Mouse (Mus musculus) gastrocnemius, postnatal 14 days (tissue): ENCODE measurements around the gene 3100002H09Rik. TPM values are rescaled to one million over a fixed set of nuclear protein-coding genes. Genes with fewer than 3 reads are reported as not detected.

ENCODE experiments used
- DNase-seq: peaks from one replicate; pipeline ENCODE4 v3.0.0; 2021; ENCODE audit warnings: mixed read lengths
- intact Hi-C: fragments of 180-260 bp; cut with DNase I; formaldehyde crosslinking; loops from one replicate; pipeline ENCODE4 v1.15.1; 2025; ENCODE audit warnings: low total_unique reads
- long read RNA-seq, 2 experiments: library from polyadenylated mRNA; stranded (forward); transcript quantifications; one replicate each; pipeline ENCODE4 v2.0.0; 2021
- total RNA-seq, 2 experiments: library from RNA; stranded (reverse); gene quantifications; 2 replicates each; pipeline ENCODE4 v1.2.3; 2021

3100002H09Rik gene
- total RNA-seq: not detected
- long read RNA-seq, experiment 1: 0 reads
- long read RNA-seq, experiment 2: 0 reads

DNA sequence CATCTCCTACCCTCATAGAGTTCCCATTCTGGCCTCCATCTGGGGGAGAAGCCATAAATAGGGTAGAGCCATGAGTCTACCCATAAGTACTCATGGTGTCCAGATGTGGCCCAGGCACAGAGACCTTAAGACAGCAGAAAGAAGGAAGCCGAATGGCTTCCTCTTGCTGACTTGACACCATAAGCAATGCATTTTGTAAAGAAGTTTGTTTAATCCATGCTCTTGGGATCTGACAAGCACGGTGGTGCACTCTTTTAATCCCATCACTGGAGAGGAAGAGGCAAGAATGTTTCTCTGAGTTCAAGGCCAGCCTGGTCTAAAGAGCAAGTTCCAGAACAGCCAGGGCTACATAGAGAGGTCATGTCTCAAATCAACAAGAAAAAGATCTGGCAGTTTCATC is at the start of gene 3100002H09Rik:
TSS of gene 3100002H09Rik (minus strand) at position 101 of the 400 bp plus-strand sequence.
- intact Hi-C loops: no loop called here
- no peak for DNase-seq

DNA sequence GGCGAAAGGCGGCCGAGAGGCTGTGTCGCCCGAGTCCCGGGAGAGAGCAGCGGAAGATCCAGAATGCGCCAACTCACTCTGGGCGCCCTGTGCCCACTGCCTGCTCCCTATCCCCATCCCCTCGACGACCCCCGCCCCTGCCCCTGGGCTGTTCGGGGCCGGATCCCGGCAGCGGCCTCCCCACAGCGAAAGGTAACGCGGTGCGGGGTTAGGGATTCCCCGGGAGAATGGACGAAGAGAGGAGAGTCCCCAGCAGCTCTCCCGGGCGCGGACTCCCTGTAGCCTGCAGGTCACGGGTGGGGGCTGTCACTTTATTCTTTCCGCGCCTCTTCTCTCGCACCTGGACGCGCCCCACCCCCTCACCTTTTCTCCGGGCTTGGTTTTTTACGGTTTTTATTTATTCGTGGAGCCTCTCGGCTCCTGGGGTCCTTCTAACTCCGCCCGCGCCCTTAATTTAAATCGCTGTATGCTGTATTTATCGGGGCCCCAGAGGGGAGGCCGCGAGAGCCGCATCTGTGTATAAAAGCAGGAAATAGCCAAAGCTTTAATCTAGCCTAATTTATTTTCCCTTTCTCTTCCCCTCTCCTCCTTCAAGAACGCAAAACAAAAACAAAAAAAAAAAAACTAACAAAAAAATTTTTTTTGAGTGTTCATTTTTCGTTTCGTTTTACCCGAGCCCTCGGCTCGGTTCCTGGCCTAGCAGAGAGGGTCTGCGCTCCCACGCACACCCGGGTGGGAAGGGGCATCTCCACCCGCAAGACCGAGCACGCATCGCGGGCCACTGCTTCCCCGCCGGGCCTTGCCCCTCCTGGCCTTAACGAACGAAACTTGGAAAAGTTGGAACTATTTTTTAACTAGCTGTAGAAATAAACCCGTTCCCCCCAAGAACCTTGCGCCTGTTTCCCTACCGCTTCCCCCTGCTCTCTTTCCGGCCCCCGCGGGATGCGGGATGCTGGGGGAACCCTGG is 48.9 kb upstream of the 3100002H09Rik start:
- DNase-seq: no peak
- intact Hi-C loops: loop anchor here (10.0 kb wide), 1 partner anchor 705 kb away; no protein-coding TSS in a partner anchor

DNA sequence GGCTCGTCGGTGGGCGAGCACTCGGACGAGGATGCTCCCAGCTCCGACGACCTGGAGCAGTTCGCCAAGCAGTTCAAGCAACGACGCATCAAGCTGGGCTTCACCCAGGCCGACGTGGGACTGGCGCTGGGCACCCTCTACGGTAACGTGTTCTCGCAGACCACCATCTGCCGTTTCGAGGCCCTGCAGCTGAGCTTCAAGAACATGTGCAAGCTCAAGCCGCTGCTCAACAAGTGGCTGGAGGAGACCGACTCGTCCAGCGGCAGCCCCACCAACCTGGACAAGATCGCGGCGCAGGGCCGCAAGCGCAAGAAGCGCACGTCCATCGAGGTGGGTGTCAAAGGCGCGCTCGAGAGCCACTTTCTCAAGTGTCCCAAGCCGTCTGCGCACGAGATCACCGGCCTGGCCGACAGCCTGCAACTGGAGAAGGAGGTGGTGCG is 47.8 kb upstream of the 3100002H09Rik start:
- intact Hi-C loops: no loop called here
- DNase-seq: no peak

DNA sequence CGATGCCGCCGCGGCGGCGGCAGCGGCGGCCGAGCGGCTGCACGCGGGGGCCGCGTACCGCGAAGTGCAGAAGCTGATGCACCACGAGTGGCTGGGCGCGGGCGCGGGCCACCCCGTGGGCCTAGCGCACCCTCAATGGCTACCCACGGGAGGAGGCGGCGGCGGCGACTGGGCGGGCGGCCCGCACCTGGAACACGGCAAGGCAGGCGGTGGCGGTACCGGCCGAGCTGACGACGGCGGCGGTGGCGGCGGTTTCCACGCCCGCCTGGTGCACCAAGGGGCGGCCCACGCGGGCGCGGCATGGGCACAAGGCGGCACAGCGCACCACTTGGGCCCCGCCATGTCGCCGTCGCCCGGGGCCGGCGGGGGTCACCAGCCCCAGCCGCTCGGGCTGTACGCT is 47.2 kb upstream of the 3100002H09Rik start:
- intact Hi-C loops: no loop called here
- peak; percentile 24 for DNase-seq

DNA sequence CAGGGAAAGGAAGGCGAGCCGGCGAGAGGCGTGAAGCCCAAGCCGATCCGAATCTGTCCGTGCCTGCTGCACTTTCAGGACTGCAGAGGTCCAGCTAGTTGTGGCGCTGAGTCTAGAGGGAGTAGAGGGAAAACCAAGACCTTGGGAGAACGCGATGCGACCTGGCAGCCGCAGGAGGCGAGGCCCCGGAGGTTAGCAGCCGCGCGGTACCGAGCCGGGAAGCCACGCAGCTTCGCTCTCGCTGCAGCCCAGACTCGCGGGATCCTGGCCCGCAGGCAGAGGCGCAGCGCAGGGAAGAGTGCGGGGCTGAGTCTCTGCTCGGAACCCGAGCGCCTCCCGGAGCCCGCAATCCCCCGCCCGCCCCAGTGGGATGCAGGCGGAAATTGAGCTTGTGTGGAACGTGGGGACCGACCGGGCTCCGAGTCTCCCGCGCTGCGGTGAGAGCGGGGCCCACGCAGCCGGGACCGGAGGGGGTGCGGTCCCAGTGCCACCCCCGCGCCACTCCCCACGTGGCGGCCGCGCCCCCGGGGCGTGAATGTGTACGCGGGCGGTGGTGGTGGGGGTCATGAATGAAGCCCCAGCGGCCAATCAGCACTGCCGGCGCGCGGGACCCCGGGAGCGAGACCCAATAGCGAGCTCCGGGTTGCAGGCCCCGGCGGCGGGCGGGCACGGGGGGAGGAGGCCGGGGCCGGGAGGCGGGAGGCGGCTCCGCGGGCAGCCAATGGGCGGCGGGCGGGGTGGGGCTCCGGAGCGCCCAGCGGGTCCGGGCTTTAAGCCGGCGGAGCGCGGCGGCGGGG is 46.4 kb upstream of the 3100002H09Rik start:
- peak; percentile 85 for DNase-seq
- intact Hi-C loops: no loop called here

DNA sequence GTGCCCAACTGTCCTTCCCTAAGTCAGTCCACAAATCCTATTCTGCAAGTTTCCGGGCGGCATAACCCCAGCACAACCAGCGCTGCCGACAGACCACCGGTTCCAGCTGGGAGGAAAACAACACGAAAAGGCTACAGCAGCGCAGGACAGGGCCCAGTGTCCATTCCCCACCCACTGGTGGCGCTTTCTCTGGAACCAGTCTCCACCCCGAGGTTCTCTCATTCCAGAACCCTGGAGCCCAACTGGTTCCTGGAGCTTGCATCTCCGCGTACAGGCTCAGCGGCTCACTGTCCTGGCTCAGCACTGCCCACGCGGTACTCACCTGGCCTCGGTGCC is 45.9 kb upstream of the 3100002H09Rik start, which contains the start of gene Pou3f1:
TSS of gene Pou3f1 (plus strand) at position 290 of the 336 bp plus-strand sequence.
- intact Hi-C loops: no loop called here
- DNase-seq: no peak

DNA sequence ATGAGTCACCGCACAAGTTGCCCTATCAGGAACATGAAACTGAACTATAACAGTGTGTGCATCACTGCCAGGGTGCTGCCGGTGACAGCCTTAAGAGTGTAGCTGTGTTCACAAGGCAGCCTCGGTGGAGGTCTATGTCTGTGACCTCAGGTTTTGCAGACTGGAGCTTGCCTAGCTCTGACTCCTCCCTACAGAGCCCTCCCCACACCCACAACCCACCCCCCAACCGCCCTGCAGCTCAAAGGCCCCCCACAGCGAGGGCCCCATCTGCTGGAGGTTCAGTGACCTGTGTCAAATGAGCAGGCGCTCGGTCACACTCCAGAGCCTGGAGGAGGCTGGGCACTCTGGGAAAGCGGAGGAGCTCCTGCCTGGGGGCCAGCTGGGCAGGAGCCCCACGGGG is 42.3 kb upstream of the 3100002H09Rik start:
- intact Hi-C loops: no loop called here
- no peak for DNase-seq

DNA sequence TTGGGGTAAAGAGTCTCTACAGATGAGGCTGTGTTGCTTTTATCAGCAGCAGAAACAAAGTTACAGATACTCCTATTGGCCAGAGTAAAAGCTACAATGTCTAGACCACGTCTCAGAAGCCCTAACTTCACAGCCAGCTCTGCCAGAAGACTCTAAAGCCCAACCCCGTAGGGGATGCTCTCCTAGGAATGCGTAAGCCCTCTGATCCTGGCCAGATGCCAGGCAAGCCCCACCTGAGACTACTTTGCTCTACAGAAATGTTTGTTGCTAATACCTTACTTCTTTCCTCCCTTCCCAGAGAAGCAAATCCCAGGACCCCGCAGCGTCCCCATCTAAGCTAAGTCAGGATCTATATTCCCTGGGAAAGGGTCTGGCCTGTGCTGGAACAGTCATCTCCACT is 37.3 kb upstream of the 3100002H09Rik start:
- intact Hi-C loops: no loop called here
- no peak for DNase-seq

DNA sequence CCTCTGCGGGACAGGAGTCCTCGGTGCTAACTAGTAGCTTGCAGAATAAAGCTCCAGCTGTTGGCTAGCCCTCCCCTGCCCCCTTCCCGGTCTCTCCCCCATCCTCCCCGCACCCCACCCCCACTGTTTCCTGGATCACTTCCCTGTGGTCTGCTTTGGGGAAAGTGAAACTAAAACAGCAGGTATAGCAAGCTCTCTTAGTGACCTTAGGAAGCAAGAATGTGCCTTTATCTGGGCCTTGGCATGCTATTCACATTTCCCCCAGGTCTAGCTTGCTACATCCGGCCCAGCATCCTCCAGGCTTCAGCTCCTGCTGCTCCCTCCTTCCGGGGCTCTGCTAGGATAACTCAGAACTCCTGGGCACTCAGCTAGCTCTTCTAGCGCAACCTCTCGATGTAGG is 36.0 kb upstream of the 3100002H09Rik start:
- intact Hi-C loops: no loop called here
- DNase-seq: no peak

DNA sequence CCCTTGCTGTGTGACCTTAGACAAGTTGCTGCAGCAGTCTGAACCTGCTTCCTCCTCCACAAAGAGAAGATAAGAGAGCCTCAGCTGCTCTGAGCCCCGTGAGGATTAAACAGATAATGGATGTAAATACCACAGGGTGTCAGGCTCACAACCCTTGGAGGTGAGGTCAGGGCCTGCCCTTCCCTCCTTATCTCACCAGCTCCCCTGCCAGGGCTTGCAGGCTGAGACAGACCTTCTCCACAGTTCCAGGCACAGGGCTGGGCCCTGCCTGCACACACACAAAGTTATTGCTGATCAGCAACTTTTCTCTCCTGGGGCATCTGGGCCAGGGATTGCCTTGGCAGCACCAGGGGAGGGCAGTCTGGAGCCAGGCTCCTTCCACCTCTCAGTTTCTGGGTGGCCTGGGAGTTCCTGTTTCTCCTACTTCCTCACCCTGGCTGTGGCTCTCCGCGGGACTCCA is 34.4 kb upstream of the 3100002H09Rik start:
- intact Hi-C loops: no loop called here
- DNase-seq: no peak

DNA sequence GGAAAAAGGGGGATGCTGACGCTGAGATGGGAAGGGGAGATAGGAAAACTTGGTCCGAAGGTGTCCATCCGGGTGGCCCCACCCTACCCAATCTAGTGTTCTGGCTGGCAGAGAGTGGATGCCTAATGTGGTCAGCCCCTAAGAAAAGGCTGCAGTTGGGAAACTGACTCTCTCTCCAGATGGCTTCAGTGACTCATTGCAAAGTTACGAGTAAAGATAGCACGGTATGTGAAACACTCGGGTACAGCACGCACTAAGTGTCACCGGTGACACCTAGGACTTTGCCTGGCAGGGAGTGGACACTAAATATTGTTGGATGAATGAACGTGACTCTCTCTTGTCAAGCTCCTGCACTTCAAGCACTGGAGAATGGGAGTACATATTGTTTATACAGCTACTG is 33.3 kb upstream of the 3100002H09Rik start:
- DNase-seq: no peak
- intact Hi-C loops: no loop called here

DNA sequence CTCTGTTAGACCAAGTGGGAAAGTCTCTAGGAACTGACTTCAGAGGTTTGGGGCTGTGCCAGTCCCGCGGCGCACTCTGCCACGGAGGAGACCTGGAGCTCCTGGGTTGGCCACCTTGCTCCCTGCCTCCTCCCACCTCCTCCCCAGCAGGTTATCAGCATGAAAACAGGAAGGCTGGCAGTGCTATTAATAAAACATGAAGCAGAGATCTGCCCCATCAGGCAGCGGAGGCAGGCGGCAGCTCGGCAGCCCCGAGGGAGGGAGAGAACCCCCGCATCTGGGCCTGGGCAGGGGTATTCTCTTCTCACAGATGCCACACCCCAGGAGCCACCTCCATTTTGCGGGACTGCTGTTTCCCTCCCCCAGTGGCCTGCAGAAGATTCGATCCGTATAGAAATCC is 29.1 kb upstream of the 3100002H09Rik start:
- DNase-seq: no peak
- intact Hi-C loops: no loop called here

DNA sequence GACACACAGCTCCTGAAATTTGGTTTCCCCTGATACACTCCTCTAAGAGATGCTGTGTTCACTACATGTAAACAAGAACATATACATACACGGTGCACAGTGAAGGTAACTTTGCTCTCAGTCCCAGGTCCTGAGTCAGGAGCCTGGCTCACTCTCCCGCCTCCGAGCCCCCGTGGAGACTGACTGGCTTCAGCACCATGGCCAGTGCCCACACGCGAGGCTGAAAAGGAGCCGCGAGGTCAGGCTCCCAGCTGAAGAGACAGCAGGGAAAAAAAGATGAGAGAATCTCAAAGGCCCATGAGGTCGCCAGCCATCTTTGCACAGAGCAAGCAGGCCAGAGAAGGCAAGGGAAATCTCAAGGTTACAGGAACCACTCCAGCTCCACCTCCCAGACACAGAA is 22.7 kb upstream of the 3100002H09Rik start:
- peak; percentile 43 for DNase-seq
- intact Hi-C loops: no loop called here

DNA sequence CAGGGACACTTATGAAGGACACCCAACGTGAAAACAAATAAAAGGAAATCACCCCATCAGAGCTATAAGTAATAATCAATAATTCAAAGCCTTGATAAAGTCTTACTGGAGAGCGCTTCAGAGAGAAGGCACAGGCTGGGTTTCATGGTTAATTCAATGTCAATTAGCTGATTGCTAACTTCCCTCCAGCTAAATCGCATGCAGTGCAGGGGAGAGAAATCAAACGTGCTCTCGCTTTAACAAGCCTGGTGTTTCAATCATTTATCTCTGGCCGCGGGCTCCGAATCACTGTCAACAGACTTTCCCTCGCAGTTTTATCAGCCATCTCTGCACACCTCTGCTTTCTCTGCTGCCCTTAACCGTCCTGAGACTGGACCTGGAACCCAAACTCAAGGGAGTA is 22.3 kb upstream of the 3100002H09Rik start:
- no peak for DNase-seq
- intact Hi-C loops: no loop called here

DNA sequence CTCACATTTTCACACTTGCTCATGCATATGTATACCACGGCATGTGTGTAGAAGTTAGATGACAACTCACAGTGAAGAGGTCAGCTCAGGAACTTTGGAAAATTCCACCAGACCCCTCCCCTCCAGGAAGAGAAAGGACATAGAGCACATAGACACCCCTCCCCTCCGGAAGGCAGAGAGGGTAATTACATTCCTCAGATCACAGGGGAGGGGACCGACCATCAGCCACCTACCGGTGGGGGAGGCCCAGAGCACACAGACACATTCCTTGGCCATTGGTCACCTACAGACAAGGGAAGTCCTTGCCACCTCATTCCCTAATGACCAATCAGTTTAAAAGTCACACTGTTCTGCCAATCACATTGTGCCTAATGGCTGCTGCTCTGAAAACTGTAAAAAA is 20.9 kb upstream of the 3100002H09Rik start:
- intact Hi-C loops: no loop called here
- DNase-seq: no peak

DNA sequence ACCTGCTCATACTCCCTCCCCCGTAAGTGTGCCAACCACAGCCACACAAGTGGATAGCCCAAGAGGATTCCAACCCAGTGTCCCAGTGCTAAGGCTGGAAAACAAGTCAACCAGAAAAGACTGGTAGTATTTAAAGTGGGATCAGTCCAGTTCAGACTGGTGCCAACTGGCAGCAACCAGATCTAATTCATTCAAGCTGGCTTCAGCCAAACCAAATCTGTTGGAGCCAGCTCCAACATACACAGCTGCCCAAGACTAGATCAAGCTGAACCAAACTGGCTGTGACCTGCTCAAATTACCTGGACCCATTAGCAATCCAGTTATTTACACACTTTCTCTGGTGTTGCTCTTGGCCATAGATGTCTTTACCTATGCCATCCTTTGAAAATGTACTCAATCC is 16.2 kb upstream of the 3100002H09Rik start:
- no peak for DNase-seq
- intact Hi-C loops: no loop called here

DNA sequence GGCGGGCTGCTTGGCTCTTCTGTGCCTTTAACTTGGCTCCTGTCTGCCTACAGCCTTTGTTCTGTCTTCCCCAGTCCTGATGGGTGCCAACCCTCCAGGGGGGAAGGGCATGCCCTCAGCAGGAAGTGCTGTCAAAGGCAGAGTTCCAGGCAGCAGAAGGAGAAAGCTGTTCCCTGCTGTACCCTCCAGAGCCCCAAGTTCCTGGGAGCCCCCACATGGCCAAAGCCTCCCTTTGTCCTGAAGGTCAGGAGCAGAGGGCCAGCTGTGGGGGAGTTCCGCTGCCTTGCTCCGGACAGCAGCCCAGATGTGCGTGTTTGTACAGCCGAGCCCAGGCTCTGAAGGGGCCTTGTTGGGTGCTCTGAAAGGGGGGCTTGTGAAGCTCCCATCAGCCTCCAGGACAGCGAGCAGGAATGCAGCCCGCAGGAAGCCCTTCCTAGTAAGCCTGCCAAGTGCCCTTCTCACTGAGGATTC is 13.5 kb upstream of the 3100002H09Rik start:
- intact Hi-C loops: no loop called here
- no peak for DNase-seq

DNA sequence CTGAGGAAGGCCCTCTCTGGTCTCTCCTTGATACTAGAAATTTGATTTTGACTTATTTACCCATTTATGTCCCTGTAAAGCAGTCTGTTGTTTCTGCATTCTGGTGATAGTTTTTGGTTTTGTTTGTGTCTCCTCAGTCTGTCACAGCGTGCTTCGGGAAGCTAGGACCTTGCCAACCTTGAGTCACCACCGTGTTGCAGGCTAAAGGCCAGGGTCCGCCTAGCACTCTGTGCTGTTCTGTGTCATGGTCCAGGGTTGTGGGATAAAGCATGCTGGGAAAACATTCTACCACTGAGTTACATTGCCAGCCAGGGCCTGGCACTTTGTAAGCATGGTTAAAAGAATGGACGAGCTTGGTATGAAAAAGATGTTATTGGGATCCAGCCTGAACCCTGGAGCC is 12.0 kb upstream of the 3100002H09Rik start:
- intact Hi-C loops: no loop called here
- DNase-seq: no peak

DNA sequence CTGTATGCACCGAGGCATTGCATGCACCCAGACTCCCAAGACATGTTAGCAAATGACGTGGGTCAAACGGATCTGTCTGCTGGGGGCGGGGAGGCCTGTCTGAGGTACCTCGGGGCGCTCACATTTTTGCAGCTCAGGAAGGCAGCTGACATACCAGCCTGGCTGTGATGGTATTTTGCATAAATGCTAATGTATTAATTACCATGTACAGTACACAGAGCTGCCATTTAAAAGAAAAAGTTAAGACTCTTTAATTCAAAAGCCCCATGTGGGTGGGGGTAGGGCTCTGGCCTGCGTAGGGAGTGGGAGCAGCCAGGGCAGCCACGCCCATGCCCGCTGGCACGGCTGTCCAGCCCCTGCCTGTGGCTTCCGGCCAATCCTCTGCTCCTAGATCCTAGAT is 10.8 kb upstream of the 3100002H09Rik start:
- intact Hi-C loops: no loop called here
- no peak for DNase-seq

DNA sequence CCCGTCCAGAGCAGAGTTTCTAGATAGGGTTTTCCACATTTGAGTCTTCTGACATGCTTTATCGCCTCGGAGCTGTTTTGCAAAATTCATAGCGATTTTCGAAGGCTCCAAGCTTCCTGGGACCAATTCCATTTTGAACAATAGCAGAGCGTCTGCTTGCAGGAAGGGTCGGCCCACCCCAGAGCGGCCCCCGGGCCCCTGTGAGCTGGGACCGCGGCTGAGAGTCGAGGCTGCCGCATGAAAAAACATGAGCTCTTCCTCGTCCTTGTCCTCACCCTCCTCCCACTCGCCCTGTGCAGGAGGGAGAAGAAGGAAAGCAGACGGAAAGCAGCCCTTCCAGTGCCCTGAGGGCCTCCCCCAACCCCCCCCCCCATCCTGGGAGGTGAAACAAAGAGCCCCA is 8.0 kb upstream of the 3100002H09Rik start:
- DNase-seq: no peak
- intact Hi-C loops: no loop called here
